In the genomic region with DNA sequence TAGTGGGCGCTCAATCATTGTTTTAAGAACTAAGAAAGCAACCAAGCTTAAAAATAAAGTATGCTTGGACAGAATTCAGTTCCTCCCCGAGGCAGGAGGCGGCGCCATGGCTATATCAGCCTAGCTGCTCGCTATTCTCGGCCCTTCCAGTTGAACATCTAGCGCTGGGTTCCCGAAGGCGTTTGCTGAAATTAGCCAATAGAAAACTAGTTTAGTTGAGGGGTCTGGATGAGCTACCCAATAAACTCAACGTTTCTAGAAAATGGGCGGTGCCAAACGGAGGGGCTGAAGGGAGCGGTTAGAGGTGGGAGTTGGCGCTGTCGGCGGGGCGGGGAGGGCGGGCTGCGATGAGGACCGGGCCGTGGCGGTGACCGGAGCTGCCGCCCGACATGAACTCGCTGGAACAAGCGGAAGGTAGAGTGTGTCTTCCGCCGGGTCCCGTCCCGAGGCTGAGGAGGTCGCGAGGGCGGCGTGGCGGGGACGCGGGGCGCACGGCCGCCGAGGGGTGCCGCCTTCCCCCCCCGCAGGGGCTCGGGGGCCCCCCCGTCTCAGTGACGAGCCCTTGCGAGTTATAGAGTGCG, we compare ENCODE assay signal across 8 mouse cellular contexts. TPM values are rescaled to one million over a fixed set of nuclear protein-coding genes. Genes with fewer than 3 reads are reported as not detected.
DNase-seq lines count a peak whose midpoint lies in the region; ATAC-seq and TF ChIP-seq lines count a peak whose summit lies in the region.

Gene Cnep1r1 (plus strand): TSS at position 314 of the 581 bp plus-strand sequence.

- peak; percentile 86 for TF ChIP-seq CTCF in lung, postnatal 0 days (IDR thresholded peaks at IDR 0.05)

- peak within 1 kb of the TSS; percentile 98 for H3K4me3 ChIP-seq in hindbrain, embryonic 10.5 days
- peak within 1 kb of the TSS; percentile 91 for H3K4me3 ChIP-seq in lung, postnatal 0 days (ENCODE audit: low read depth, low read length)

- H3K36me3 ChIP-seq in hindbrain, embryonic 10.5 days, result peaks cover 33% of the 10 kb centered on the region
- H3K36me3 ChIP-seq in lung, postnatal 0 days (ENCODE audit: insufficient read depth, low read length), result no peaks in the 10 kb centered on the region

- peak; percentile 100 for ATAC-seq in frontal cortex, adult (ENCODE audit: low TSS enrichment)
- peak; percentile 100 for ATAC-seq in lung, postnatal 0 days

- H3K9ac ChIP-seq in lung, postnatal 0 days (replicated peaks; ENCODE audit: low read depth), result peak within 1 kb of the TSS; percentile 87

- peak within 1 kb of the TSS; percentile 68 for H3K4me2 ChIP-seq in lung, postnatal 0 days (replicated peaks; ENCODE audit: low read depth, low read length)

- H3K27me3 ChIP-seq in hindbrain, embryonic 10.5 days (ENCODE audit: insufficient read depth, poor library complexity, severe bottlenecking), result no peaks in the 10 kb centered on the region
- H3K27me3 ChIP-seq in lung, postnatal 0 days (replicated peaks; ENCODE audit: insufficient read depth, low read length), result no peaks in the 10 kb centered on the region

- no peaks in the 10 kb centered on the region for H3K9me3 ChIP-seq in hindbrain, embryonic 10.5 days
- H3K9me3 ChIP-seq in lung, postnatal 0 days (ENCODE audit: low read length), result no peaks in the 10 kb centered on the region

- peak; percentile 99 for DNase-seq in MN1 (ENCODE audit: low spot score)
- DNase-seq in cerebellum, adult 9-10 months, result peak; percentile 99
- DNase-seq in hindbrain, embryonic 10.5 days (ENCODE audit: low spot score), result peak; percentile 93
- peak; percentile 96 for DNase-seq in layer of hippocampus, adult 9-11 months
- DNase-seq in lung, postnatal 0 days (ENCODE audit: low spot score), result peak; percentile 98
- peak; percentile 98 for DNase-seq in ovary, postnatal 14 days (ENCODE audit: low spot score)
- DNase-seq in thymus, postnatal 14 days, result peak; percentile 92

- peak; percentile 52; the same call in 1 of the 2 replicates for TF ChIP-seq EP300 in lung, postnatal 0 days (IDR thresholded peaks at IDR 0.05)

- H3K4me1 ChIP-seq in hindbrain, embryonic 10.5 days (replicated peaks), result peaks cover 10% of the 10 kb centered on the region
- H3K4me1 ChIP-seq in lung, postnatal 0 days (ENCODE audit: insufficient read depth, low read depth, low read length), result no peaks in the 10 kb centered on the region; the same call in 1 of the 2 replicates

- peak within 1 kb of the TSS; percentile 96 for H3K27ac ChIP-seq in hindbrain, embryonic 10.5 days
- H3K27ac ChIP-seq in lung, postnatal 0 days (ENCODE audit: low read length), result peak within 1 kb of the TSS; percentile 86

- under 1% methylated on average over 48 of the region's 49 CpGs for WGBS in hindbrain, embryonic 10.5 days
- 1% methylated on average over 46 of the region's 49 CpGs for WGBS in lung, postnatal 0 days

RNA-seq across cellular contexts. Expression of gene Cnep1r1, which starts in this region (rescaled TPM):
- 45.3 and 49.3 TPM in 2 replicates for polyA plus RNA-seq in hindbrain, embryonic 10.5 days (2016; fragmentation: Nextera tagmentation; extraction: Ambion mirVana)
- 45.8 and 46.4 TPM in 2 replicates for polyA plus RNA-seq in lung, postnatal 0 days (2015; fragmentation: Nextera tagmentation; extraction: Ambion mirVana)

Comparison
In these comparisons a context has a peak if more than half of its experiments do, and no peak if none do; other contexts are left out.
1. Peak in every context shown above with its lines: DNase-seq, ATAC-seq, H3K4me3 ChIP-seq and H3K27ac ChIP-seq.